Mouse (Mus musculus) G1E (cell line): Measurements from ENCODE around the gene Grm7. TPM values are rescaled to one million over a fixed set of nuclear protein-coding genes. Genes with fewer than 3 reads are reported as not detected.

Source experiments
- ATAC-seq: 2 replicates; pipeline ENCODE4 v1.8.0; 2016; ENCODE audit warnings: mild to moderate bottlenecking; ENCODE audit not compliant: insufficient number of reproducible peaks, poor library complexity, low FRiP score, severe bottlenecking; ENCODE audit errors: extremely low read depth
- DNase-seq: peaks from one replicate; pipeline ENCODE4 v3.0.0; 2012; ENCODE audit warnings: low spot score
- H3K27me3 ChIP-seq: 2 replicates; pipeline ENCODE4 v1.6.1; 2012; ENCODE audit warnings: mild to moderate bottlenecking, low read length, inconsistent platforms; ENCODE audit not compliant: insufficient read depth
- H3K36me3 ChIP-seq: replicated peaks from 2 replicates; pipeline ENCODE3; 2012; ENCODE audit warnings: mild to moderate bottlenecking, inconsistent platforms
- H3K4me1 ChIP-seq: 2 replicates; pipeline ENCODE4 v1.6.1; 2012; ENCODE audit warnings: low read depth, low read length, inconsistent platforms, mixed read lengths; ENCODE audit not compliant: insufficient read depth
- H3K4me3 ChIP-seq: 2 replicates; pipeline ENCODE4 v1.5.1; 2012; ENCODE audit warnings: low read depth, mild to moderate bottlenecking, inconsistent platforms, low read length, moderate library complexity, mixed read lengths
- H3K9me3 ChIP-seq: replicated peaks from 2 replicates; pipeline ENCODE4 v1.6.1; 2012; ENCODE audit warnings: inconsistent platforms
- CTCF ChIP-seq: IDR thresholded peaks from 2 replicates; pipeline ENCODE4 v1.5.1; 2012; ENCODE audit warnings: low read depth, low read length, inconsistent platforms, mixed read lengths
- GATA1 ChIP-seq: IDR thresholded peaks from 2 replicates; pipeline ENCODE4 v1.6.1; 2012; ENCODE audit warnings: borderline replicate concordance, low read length, inconsistent platforms, mixed read lengths
- GATA2 ChIP-seq: IDR thresholded peaks from 2 replicates; pipeline ENCODE4 v1.6.1; 2012; ENCODE audit warnings: low read depth, low read length, inconsistent platforms, borderline replicate concordance
- POLR2AphosphoS5 ChIP-seq: IDR thresholded peaks from 2 replicates; pipeline ENCODE4 v1.6.1; 2012; ENCODE audit warnings: low read depth, low read length, inconsistent platforms; ENCODE audit not compliant: insufficient replicate concordance
- TAL1 ChIP-seq: conservative IDR thresholded peaks from 2 replicates; pipeline ENCODE4 v1.6.1; 2012; ENCODE audit warnings: low read depth, low read length, inconsistent platforms, mixed read lengths
- polyA plus RNA-seq: library from polyadenylated mRNA; stranded (reverse); fragments of >175 nt; gene quantifications from 2 replicates; pipeline ENCODE4 v1.2.3, GENCODE M21; 2012
- total RNA-seq, 2 experiments: library from RNA; stranded (forward) in 1 of 2; stranded (reverse) in 1 of 2; fragments of 200-1000 nt in 1 of 2; fragments of >200 nt in 1 of 2; fragmentation: Nextera tagmentation in 1 of 2; gene quantifications; 2 replicates each; pipeline ENCODE4 v1.2.3; 2014 to 2017

The Grm7 gene
- total and polyA plus RNA-seq, 3 experiments: 0.11 TPM; not detected in 2

- no peak overlapping the region for H3K4me3 ChIP-seq
- H3K9me3 ChIP-seq: no peaks in the 10 kb centered on the region
- ATAC-seq: no peak
- TF ChIP-seq CTCF (no peak), TAL1 (no peak), GATA2 (no peak), POLR2AphosphoS5 (no peak), GATA1 (no peak)
- no peaks in the 10 kb centered on the region for H3K36me3 ChIP-seq
- H3K27me3 ChIP-seq: no peaks in the 10 kb centered on the region
- no peaks in the 10 kb centered on the region for H3K4me1 ChIP-seq
- no peak for DNase-seq
Observed at GRCm38 (mm10) chr6:110755921-110756320, 110.5 kb downstream of the Grm7 start.

- TF ChIP-seq POLR2AphosphoS5 (no peak), GATA2 (no peak), GATA1 (no peak), CTCF (no peak), TAL1 (no peak)
- H3K9me3 ChIP-seq: peaks cover 7% of the 10 kb centered on the region
- DNase-seq: no peak
- no peaks in the 10 kb centered on the region for H3K36me3 ChIP-seq
- no peak for ATAC-seq
- no peaks in the 10 kb centered on the region for H3K27me3 ChIP-seq
- no peaks in the 10 kb centered on the region for H3K4me1 ChIP-seq
- no peak overlapping the region for H3K4me3 ChIP-seq
Observed at GRCm38 (mm10) chr6:110769588-110769987, 124.2 kb downstream of the Grm7 start.

DNA sequence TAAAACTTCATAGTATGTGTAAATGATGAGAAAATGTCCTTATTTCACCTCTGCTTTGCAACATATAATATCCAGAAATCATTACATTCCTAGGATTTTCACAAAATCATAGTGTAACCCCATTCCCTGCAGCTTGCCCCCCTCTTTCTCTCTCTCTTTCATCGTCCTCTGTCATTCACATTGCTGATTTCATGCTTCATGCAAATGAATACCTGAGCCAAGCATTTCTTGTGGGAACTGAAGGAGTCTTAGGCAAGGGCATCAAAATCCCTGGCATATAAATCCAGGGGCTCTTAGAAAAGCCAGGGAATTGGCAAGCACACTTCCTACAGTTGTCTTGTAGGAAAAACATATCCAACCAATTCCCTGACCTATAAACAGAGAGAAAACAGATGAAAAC lies 127.3 kb downstream of the Grm7 start:
- H3K9me3 ChIP-seq: peaks cover 7% of the 10 kb centered on the region
- H3K4me1 ChIP-seq: no peaks in the 10 kb centered on the region
- ATAC-seq (no peak), DNase-seq (no peak)
- no peaks in the 10 kb centered on the region for H3K36me3 ChIP-seq
- TF ChIP-seq CTCF (no peak), GATA2 (no peak), GATA1 (no peak), TAL1 (no peak), POLR2AphosphoS5 (no peak)
- no peak overlapping the region for H3K4me3 ChIP-seq
- no peaks in the 10 kb centered on the region for H3K27me3 ChIP-seq

DNA sequence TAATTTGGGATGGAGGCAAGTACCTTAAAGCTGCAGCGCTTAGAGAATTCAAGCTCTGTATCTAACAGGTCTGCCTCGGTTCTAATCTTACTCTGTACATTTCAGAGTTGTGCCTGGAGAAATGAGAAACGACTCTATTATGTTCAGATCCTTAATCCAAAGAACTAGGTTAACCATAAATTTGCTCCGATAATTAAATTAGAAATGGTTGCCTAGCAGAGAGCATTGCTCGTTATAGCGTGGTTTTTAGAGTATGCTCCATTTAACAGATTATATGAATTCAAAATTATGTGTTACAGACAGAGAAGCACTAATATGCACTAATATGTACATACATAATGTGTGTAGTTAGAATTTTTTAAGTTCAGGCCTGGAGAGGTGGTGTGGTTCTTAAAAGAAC lies 130.7 kb downstream of the Grm7 start:
- Histone ChIP-seq H3K4me1 (no peaks in the 10 kb centered on the region), H3K9me3 (no peaks in the 10 kb centered on the region), H3K27me3 (no peaks in the 10 kb centered on the region), H3K36me3 (no peaks in the 10 kb centered on the region), H3K4me3 (no peak overlapping the region)
- TF ChIP-seq CTCF (no peak), TAL1 (no peak), POLR2AphosphoS5 (no peak), GATA1 (no peak), GATA2 (no peak)
- DNase-seq (no peak), ATAC-seq (no peak)

DNA sequence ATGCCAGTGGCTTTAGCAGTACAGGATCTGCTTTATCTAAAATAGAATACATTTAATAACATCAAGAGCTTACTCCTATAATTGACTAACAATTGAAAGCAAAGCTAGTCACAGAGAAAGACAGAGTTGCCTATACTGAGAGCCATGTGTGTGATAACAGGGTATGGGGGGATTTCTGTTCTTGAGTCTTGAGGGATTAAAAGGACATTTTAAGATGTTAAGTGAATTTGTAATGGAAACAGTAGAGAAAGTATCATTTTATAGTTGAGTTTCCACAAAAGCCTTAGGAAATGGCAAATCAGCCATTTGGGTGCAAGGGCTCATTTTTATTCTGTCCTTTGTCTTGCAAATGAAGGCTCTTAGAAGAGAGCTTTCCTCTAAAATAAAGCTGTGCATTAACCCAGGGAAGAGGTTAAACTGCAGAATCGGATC lies 140.1 kb downstream of the Grm7 start:
- no peaks in the 10 kb centered on the region for H3K4me1 ChIP-seq
- TF ChIP-seq CTCF (no peak), TAL1 (no peak), GATA1 (no peak), POLR2AphosphoS5 (no peak), GATA2 (no peak)
- H3K36me3 ChIP-seq: no peaks in the 10 kb centered on the region
- DNase-seq: no peak
- H3K9me3 ChIP-seq: peaks cover 2% of the 10 kb centered on the region; the same call in 1 of the 2 replicates
- no peak for ATAC-seq
- no peaks in the 10 kb centered on the region for H3K27me3 ChIP-seq
- no peak overlapping the region for H3K4me3 ChIP-seq

- no peak for DNase-seq
- no peak for TF ChIP-seq CTCF
- TF ChIP-seq GATA1: no peak
- no peak for TF ChIP-seq TAL1
- TF ChIP-seq POLR2AphosphoS5: no peak
- Histone ChIP-seq H3K9me3 (no peaks in the 10 kb centered on the region), H3K36me3 (no peaks in the 10 kb centered on the region), H3K4me1 (no peaks in the 10 kb centered on the region), H3K27me3 (no peaks in the 10 kb centered on the region), H3K4me3 (no peak overlapping the region)
- no peak for ATAC-seq
Observed at GRCm38 (mm10) chr6:110792696-110793095, 147.3 kb downstream of the Grm7 start.

DNA sequence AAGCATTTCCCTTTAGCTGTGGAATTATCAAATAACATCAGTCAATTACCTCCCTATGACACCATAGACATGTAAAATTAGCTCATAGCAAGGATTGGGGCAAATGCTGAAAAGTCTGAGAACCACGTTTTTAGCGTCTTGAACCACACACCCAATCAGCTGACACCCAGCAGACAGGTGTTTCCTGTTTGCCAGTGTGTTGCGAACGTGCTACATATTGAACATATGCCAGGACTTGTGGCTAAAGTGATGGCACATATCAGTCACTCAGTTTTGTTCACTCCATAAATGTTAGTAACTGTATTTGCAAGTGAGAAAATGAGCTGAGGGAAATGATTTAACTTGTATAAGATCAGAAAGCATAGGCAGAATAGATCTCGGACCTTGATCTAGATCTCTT lies 162.1 kb downstream of the Grm7 start:
- ATAC-seq: no peak
- TF ChIP-seq GATA1: no peak
- no peak for TF ChIP-seq GATA2
- no peak for TF ChIP-seq TAL1
- TF ChIP-seq POLR2AphosphoS5: no peak
- no peak for TF ChIP-seq CTCF
- H3K4me1 ChIP-seq: no peaks in the 10 kb centered on the region
- no peak for DNase-seq
- H3K4me3 ChIP-seq: no peak overlapping the region
- H3K9me3 ChIP-seq: no peaks in the 10 kb centered on the region
- H3K27me3 ChIP-seq: no peaks in the 10 kb centered on the region
- no peaks in the 10 kb centered on the region for H3K36me3 ChIP-seq
